Mouse (Mus musculus) gastrocnemius, postnatal 25 days (tissue): ENCODE measurements at regions not wholly inside any gene's neighbourhood (a gene's known extent, or its start where the extent isn't known, plus 50 kb on each side); places are given as distances from the start of the nearest gene placed in this dataset.

Source experiments
- DNase-seq: peaks from one replicate; pipeline ENCODE4 v3.0.0; 2022

DNA sequence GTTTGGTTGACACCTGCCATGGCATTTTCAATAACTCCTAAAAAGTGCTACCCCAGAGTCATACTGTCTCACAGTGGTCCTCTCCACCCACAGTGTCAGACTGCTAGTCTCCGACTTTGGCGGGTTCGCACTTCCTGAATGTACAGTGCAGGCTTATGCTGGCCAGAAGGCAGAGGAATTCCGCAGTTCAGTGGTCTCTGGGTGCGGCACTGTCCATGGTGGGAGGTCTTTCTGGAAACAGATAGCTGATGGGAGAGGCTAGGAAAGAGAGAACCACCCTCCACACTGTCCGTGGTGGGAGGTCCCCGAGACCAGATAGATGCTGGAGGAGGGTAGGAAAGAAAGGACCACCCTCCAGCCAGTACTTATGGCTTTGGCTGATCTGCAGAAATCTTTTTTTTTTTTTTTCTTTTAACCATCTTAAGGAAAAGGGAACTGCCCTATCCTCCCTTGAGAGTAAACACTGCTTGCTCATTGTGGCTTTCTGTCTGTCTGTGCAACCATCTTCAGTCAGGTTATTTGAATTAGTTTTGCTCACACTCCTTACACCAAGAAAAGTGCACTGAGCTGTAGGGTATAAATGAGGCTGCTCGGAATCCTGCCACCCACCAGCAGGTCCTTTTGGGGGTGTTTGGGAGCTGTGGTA lies 227.2 kb downstream of the Kcnrg start:
- DNase-seq: no peak

DNA sequence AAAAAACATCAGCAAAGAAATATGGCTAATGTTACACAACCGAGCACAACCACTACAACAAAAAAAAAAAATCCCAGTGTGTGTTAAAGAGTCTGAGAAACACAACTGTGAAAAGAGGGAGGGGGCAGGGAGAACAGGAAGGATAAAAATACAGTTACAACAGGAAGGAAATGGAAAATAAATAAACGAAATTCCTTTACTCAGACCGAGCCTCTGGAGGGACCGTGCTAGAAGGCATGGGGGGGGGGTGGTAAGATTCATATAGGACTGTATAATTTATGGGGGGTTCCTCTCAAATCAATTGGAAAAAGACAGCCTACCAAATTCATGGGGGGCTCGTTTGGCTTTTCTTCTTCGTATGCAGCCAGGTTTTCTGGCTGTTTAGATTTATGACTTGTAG lies 228.5 kb downstream of the Kcnrg start:
- DNase-seq: no peak

DNA sequence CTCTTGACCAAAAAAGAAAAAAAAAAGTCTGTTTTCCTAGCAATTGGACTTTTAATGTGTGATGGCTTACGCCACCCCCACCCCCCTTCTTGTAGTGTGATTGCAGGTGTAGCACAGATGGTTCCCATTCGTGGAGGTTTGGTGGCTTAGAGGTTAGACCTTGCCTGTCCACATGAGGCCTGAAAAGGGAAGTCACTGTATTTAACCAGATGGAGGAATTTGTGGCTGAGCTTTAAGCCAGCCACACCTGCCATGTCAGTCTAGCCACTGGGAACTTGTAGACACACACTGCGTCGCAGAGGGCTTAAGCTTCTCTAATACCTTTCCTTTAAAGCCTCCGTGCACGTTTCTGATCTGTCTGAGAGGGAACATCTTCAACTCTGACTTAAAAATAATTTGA lies 229.0 kb downstream of the Kcnrg start:
- no peak for DNase-seq

DNA sequence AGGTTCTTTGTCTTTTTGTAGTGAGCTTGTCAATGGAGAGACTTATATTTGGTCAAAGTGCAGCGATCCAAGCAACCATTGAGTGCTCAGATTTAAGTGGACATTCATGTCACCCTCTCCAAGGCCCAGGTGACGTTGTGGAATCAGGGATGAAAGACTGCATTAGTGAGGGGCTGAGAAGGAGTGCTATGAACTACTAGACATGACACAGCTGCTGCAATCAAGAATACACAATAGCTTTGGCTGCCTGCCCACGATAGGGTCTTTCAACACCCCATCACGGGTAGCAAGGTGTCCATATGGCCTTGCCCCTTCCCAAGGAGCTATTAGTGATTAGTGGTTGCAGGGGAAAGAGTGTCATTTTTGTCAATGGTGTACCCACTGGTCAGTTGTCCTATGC lies 229.7 kb downstream of the Kcnrg start:
- DNase-seq: no peak

DNA sequence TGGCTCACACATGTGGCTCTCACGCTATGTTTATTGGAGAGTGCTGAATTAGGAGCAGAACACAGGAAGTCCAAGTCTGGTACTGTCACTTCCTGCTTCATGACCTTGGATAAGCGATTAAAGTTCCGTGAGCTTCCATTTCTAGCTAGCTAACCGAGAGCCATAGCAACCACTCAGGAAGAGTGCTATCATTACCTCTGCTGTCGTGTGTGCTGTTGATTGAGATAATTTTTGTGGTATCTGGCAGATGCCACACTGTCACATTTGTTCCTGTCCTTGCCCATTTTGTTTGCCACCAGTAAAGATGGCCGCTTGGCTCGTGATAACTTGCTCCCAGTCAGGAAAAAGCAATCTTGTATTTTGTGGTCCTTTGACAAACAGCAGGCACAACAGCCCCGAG lies 230.6 kb downstream of the Kcnrg start:
- DNase-seq: no peak

DNA sequence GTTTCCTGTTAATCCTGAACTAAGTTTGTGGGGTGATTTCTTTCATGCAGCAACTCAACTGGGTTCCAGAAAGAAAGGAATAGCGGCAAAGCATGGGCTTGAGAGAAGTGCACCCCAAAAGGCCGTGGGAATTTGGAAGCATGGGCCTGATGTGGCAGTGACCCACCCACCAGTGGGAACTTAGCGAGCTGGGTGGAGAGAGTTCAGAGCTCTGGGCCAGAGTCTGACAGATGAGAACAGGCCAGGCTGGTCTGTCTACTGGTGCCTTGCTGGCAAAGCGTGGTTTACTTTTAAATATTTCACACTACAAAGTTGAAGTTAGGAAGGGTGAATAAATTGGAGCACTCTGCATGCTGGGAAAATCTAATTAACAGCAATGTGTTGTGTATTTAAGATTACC lies 235.2 kb downstream of the Kcnrg start:
- no peak for DNase-seq

DNA sequence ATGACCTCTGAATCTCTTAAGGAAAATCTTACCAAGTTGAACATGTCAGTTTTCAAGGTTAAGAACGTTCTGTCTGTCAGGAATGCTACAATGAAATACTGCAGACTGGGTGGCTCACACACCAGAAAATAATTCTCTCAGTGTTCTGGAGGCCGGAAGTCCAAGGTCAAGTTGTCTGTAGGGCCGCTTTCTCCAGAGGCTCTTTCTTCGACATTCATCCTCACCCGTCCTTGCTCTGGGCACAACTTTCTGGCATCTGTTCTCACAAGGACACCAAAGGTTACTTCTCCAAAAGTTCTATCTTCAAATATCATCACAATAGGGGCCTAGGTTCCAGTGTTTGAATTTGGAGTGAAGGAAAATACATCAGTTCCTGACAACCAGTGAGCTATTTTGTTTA lies 239.2 kb downstream of the Kcnrg start:
- DNase-seq: no peak

DNA sequence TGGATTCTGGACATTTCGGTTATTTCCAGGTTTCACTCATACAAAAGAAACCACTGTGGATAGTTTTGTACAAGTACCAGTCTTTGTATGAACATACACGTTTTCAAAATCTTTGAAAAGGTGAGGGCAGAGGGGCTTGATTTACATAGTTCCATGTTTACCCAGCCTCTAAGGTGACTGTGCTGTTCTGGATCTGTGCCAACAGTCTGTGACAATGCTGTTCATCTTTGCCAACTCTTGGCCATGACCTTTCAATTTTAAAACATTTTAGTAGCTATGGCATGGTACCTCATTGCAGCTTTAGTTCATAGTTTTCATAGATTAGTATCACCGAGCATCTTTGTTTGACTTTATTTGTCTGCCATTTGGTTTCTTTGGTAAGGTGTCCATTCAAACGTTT lies 243.0 kb downstream of the Kcnrg start:
- no peak for DNase-seq

DNA sequence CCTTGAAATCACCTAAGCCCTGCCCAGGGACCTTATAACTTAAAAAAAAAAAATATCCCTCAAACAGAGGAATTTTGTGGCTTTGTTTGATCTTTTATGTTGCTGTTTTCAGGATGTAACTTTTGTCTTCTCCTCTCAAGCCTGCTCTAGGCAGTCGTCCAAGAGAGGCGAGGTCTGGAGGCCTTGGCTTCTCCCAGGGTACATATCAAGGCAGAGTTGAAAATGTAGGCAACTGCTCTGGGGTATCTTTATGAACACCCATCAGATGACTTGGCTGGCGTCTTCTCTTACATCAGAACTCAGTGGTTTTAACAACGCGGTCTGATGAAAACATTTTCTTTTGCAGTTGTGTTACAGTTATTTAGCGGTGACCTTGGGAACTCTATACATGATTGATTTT lies 250.4 kb downstream of the Kcnrg start:
- DNase-seq: peak; percentile 42

DNA sequence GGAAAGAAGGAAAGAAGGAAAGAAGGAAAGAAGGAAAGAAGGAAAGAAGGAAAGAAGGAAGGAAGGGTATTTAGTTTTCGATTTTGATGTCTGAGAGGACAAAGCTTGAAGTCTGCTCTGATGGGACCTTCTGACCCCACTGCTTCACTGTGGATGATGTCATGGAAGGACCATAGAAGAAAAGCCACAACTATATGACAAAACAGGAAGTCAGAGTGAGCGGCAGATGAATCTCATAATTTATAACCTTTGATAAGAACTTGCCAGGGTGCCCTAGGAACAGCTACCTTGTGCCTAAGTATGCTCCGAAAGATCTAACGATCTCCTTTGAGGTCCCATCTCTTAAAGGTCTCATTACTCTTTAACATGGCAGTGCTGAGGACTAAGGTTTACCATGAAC lies 253.4 kb downstream of the Kcnrg start:
- DNase-seq: no peak

DNA sequence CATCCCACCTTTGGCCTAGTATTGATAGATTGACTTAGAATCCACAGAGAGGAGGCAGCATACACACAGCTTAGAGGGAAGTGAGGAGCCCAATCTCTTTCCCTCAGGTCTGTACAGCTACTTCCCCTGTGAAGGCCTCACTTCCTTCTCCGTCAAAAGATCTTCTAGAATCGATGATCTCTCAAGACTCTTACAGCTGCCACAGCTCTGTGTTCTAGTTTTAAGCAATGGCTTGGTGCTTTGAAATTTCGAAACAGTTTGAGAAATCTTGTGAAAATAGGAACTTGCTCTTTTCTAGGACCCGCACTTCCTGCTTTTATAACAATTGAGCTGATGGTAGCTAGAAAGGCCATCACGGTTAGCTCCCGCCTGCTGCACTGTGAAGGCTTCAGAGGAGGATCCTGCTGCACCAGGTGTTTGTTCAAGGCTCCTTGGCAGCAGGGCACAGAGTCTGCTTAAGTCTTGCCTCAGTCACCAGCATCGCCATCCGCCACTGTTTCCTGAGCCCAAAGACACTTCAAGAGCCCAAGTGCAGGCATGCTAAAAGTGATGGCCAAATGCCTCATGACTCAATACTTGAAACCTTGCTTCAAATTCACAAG lies 254.2 kb downstream of the Kcnrg start:
- no peak for DNase-seq

DNA sequence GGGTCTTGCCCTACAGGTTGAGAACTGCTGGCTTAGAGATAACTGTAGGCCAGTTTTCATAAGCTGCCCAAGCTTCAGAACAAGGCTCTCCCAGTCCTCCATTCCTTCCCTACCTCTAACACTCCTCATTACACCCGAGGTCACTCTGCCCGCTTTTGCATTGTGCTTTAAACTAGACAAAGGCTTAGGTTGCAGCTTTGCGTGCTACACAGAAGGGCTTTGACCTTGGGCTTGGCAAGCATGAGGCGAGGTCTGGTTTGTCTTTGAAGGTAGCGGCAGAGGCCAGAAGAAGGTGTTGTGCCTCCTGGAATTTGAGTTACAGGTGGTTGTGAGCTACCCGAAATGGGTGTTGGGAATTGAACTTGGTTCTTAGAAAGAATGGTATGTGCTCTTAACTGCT lies 255.7 kb downstream of the Kcnrg start:
- no peak for DNase-seq

DNA sequence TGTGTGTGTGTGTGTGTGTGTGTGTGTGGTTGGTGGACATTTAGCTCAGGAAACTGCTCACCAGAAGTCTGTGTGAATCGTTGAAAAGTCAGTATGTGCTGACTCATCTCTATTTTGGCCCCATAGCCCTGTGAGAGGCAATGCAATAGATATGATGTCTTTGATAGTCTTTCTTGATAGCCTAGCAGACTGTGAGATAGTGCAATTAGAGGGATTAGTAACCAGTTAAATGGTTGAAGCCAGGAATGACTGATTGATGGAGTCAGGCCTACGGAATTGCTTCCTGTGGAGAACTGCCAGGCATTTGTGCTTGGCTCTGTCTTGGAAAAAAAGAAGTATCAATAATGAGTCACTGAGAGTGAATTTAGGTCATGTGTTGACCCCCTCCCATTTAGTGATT lies 256.2 kb downstream of the Kcnrg start:
- no peak for DNase-seq

DNA sequence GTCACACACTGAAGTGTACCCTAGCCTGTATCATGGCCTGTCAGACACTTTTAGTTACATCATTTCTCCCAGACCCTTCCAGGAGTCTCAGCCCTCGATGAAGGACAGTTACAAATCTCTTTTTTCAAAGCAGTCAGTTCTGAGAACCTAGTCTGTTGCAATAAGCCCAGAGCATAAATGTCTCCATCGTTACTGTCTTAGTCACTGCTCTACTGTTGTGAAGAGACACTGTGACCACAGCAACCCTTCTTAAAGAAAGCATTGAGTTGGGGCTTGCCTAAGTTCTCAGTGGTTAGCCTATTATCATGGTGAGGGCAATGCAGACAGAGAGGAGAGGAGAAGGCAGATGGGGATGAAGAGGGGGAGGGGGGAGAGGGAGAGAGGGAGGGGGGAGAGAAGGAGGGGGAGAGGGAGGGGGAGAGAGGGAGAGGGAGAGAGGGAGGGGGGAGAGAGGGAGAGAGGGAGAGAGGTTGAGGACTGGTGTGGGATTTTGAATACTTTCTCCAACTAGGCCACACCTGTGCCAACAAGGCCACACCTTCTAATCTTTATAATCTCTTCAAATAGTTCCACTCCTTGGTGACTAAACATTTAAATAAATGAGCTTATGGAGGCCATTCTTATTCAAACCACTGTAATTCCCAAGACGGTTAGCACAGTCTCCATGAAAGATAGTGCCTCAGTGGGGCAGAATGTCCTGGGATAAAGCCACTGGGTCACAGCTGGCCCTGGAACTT lies 259.4 kb downstream of the Kcnrg start:
- no peak for DNase-seq

DNA sequence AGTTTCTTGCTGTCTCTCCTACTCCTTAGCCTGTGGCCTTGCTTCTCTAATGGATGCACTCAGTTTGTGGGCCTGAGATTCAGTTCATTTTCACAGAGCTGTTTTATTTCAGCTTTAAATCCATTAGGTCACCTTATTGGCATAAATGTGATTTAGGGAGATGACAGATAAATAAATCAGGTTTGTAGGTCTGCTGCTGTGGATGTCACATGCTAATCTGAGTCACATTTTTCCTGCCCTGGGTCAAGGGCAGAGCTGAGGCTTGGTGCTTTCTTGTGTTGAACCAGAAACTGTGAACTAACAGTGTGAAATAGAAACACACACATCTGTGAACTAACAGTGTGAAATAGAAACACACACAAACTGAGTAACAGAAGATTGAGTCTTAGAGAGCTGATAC lies 266.9 kb downstream of the Kcnrg start:
- DNase-seq: no peak

DNA sequence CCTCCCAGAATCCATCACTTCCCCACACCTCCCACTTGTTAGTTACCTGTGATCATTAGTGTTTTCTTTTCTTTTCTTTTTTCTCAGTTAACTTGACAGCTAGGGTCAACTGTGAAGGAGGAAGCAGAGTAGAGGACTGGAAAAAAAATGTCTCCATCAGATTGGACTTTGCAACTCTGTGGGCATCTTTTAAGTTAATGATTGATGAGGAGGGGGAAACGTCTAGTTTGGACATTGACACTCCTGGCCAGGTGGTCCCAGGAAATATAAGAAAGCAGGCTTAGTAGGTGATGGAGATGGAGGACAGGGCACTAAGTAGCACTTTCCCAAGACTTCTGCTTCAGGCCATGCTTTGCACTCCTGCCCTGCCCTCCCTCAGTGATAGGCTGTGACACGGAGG lies 272.2 kb downstream of the Kcnrg start:
- DNase-seq: no peak

DNA sequence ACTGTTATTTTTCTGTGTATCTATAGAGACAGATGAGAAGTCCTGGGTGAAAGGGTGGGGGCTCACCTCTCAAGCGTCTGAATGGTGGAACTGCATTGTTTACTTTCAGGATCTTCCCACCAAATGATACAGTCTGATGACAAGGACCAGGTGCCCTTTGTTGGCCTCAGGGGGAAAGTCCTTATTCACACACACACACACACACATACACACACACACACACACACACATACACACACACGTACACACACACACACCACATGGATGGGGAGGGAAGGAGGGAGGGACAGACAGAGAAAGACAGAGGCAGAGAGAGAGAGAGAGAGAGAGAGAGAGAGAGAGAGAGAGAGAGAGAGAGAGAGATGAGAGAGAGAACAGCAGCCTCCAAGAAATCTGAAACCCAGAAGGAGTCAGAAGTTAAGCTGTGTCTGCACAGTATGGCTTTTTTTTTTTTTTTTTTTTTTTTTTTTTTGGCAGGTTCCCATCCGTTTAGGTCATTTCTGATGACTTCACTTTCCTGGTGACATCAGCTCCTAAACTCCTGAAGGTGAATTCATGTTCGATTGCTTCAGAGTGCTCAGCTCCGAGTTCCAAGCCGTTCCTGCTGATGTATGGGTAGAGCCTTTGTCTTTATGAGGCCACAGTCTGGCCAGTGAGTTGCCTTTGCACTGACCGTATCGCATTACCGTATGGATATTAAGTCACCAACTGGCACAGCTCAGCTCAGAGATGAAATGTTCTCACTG lies 273.4 kb downstream of the Kcnrg start:
- DNase-seq: peak; percentile 15

DNA sequence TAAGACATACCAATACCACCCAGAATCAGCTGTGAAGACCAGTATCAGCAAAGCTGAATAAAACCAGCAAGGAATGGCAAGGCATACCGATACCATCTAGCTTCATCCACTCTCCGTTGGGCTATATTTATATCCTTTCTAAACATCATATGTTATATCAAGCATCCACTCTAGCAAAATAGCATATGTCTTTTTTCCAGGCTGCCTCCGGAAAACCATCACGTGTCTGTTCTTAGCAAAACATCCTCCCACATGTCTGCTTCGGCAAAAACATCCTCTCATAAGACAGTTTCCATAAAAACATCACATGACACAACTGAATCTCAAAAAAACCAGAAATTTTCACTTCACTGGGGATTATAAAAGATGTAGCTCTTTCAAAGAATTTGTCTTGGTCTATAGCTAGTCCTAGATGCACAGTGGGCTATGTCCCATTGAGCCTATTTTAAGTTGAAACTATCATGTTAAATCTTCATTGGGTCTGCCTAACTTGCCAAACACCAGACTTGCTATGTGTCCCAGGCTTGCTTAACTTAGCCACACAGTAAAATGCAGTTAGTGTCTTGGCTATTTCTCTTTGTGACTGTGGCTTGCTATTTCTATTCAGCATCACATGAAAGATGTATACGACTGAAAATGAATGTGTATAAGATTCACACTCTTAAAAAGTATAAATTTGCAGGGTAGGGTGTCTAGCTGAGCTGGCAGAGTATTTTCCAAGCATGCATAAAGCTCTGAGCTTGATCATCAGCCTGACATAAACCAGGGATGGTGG lies 278.2 kb downstream of the Kcnrg start:
- DNase-seq: no peak

DNA sequence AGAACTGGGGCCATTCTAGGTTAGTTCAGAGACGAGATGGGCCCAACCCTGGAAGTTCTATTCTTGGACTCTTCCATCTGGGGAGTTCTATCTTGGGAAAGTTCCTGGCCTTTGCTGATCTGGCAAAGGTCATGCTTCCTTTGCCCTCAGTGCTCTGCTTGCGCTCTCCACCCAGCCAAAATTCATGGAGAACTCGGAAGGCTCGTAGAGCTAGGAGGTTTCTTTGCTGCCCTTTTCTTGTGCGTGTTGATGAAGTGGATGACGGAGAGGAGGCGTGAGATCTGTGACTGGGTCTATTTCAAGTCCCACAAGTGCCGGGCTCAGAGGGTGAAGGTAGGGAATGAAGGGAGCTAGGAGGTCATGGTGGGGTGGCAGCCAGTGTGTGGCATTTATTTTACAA lies 282.4 kb downstream of the Kcnrg start:
- peak; percentile 29 for DNase-seq

DNA sequence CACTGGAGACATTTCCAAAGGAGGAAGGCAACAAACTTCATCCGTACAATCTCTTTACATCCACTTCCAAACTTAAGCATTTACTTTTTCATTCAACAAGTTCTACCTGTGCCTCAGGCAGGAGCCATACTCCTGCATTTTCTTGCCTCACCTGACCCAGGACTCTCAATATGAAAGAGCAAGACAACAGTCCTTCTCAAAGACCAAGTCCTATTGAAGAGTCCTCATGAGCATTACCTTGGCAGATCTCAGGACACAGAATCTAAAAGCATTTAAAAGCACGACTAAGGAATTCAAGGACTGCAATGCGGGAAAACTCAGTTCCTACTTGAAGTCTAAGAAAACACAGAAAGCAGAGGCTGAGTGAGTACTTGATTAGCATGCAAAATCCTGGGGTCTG lies 286.5 kb downstream of the Kcnrg start:
- DNase-seq: no peak

DNA sequence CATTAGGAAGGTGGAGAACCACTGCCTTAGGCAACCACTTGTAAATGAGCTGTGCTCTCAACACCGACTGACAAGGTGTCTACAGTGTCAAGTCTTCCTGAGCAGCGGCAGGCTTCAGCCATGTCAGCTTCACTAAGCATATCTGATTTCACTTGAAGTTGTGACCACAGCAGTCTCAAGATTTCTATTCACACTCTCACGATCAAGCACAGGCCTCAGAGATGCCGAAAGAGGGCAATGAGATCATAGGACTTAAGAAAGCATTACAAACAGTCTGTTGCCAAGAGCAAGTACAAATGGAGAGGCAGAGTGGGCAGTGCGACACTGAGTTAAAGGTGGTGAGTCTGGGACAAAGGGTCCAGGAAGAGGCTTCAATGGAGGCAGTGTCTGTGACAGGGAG lies 289.6 kb downstream of the Kcnrg start:
- DNase-seq: no peak

DNA sequence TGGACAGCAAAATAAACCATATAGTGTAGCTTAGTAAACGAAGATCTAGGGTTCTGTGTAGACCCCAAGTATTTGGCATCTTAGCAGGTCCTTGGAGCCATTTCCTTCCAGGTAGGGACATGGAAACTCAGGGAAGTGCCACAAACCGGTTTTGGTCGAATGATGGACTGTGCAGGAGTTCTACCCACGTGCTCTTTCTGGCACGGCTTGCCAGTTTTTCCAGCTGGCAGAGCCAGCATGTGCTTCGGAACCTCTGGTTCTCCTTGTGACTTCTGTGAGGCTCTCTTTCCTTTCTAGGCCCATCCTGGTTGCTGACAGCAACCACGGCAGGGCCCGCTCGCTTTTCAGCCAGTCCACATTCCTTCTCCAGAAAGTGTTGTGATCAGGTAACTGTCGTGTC lies 291.4 kb downstream of the Kcnrg start:
- DNase-seq: no peak
